Mouse (Mus musculus): Measurements from ENCODE around the gene C3. TPM values are rescaled to one million over a fixed set of nuclear protein-coding genes. Genes with fewer than 3 reads are reported as not detected.

C3 gene
- polyA plus RNA-seq (2015; fragmentation: Nextera tagmentation; extraction: Ambion mirVana), result 0.18 and 0.53 TPM in 2 replicates

- WGBS, result 71% methylated on average over 3 of the region's 3 CpGs
- H3K9ac ChIP-seq, result no peak within 1 kb of the TSS
- H3K9me3 ChIP-seq (replicated peaks), result no peaks in the 10 kb centered on the region
- H3K4me3 ChIP-seq, result no peak within 1 kb of the TSS
- no peak for ATAC-seq
- H3K4me1 ChIP-seq, result no peaks in the 10 kb centered on the region
- no peaks in the 10 kb centered on the region for H3K36me3 ChIP-seq (ENCODE audit: poor library complexity, severe bottlenecking)
- no peak within 1 kb of the TSS for H3K4me2 ChIP-seq
- no peak within 1 kb of the TSS for H3K27ac ChIP-seq
- H3K27me3 ChIP-seq, result no peaks in the 10 kb centered on the region
Measured at GRCm38 (mm10) chr17:57228014-57228413, at the start of gene C3. TSS of gene C3 (minus strand) at chr17:57228136.

GRCm38 (mm10) chr17:57276634-57277121, 48.7 kb upstream of the C3 start:
- Histone ChIP-seq H3K4me2 (peak overlapping the region; percentile 65), H3K4me1 (peaks cover 22% of the 10 kb centered on the region), H3K27ac (no peak overlapping the region), H3K9ac (0 out of 2 replicates have a peak overlapping the region, but pooled peaks have one; percentile 41), H3K36me3 (ENCODE audit: poor library complexity, severe bottlenecking) (no peaks in the 10 kb centered on the region), H3K9me3 (replicated peaks) (no peaks in the 10 kb centered on the region), H3K27me3 (peaks cover 51% of the 10 kb centered on the region), H3K4me3 (peak overlapping the region; percentile 45)
- ATAC-seq, result peak; percentile 70
- under 1% methylated on average over 20 of the region's 20 CpGs for WGBS

- peaks cover 22% of the 10 kb centered on the region for H3K4me1 ChIP-seq
- no peaks in the 10 kb centered on the region for H3K9me3 ChIP-seq (replicated peaks)
- peak overlapping the region; percentile 45 for H3K4me3 ChIP-seq
- ATAC-seq, result peak; percentile 11; the same call in 1 of the 2 replicates
- WGBS, result 3% methylated on average over 13 of the region's 13 CpGs
- H3K27ac ChIP-seq, result no peak overlapping the region
- no peaks in the 10 kb centered on the region for H3K36me3 ChIP-seq (ENCODE audit: poor library complexity, severe bottlenecking)
- H3K9ac ChIP-seq, result peak overlapping the region; percentile 41; the same call in 1 of the 2 replicates
- peak overlapping the region; percentile 65 for H3K4me2 ChIP-seq
- peaks cover 54% of the 10 kb centered on the region for H3K27me3 ChIP-seq
Measured at GRCm38 (mm10) chr17:57275997-57276351, 48.0 kb upstream of the C3 start.

GRCm38 (mm10) chr17:57275111-57275996, 47.4 kb upstream of the C3 start:
- 1% methylated on average over 44 of the region's 53 CpGs for WGBS
- peak; percentile 77 for ATAC-seq

GRCm38 (mm10) chr17:57274686-57275085, 46.8 kb upstream of the C3 start:
- H3K36me3 ChIP-seq (ENCODE audit: poor library complexity, severe bottlenecking), result no peaks in the 10 kb centered on the region
- H3K4me1 ChIP-seq, result peaks cover 22% of the 10 kb centered on the region
- peak; percentile 3 for ATAC-seq
- H3K27ac ChIP-seq, result no peak overlapping the region
- H3K27me3 ChIP-seq, result peaks cover 55% of the 10 kb centered on the region
- H3K9ac ChIP-seq, result 0 out of 2 replicates have a peak overlapping the region, but pooled peaks have one; percentile 34
- no peaks in the 10 kb centered on the region for H3K9me3 ChIP-seq (replicated peaks)
- 6% methylated on average over 15 of the region's 15 CpGs for whole genome bisulfite sequencing
- H3K4me2 ChIP-seq, result peak overlapping the region; percentile 65
- H3K4me3 ChIP-seq, result peak overlapping the region; percentile 45

More at GRCm38 (mm10) chr17:57275111-57275996, 47.4 kb upstream of the C3 start:
- Histone ChIP-seq H3K27me3 (peaks cover 55% of the 10 kb centered on the region), H3K36me3 (ENCODE audit: poor library complexity, severe bottlenecking) (no peaks in the 10 kb centered on the region), H3K9ac (0 out of 2 replicates have a peak overlapping the region, but pooled peaks have one; percentile 41), H3K4me2 (peak overlapping the region; percentile 65), H3K9me3 (replicated peaks) (no peaks in the 10 kb centered on the region), H3K4me3 (peak overlapping the region; percentile 45), H3K4me1 (peaks cover 22% of the 10 kb centered on the region), H3K27ac (no peak overlapping the region)

- Histone ChIP-seq H3K27me3 (peaks cover 52% of the 10 kb centered on the region), H3K4me1 (peaks cover 22% of the 10 kb centered on the region), H3K36me3 (ENCODE audit: poor library complexity, severe bottlenecking) (no peaks in the 10 kb centered on the region), H3K4me3 (no peak overlapping the region), H3K27ac (no peak overlapping the region), H3K9ac (no peak overlapping the region), H3K4me2 (no peak overlapping the region), H3K9me3 (replicated peaks) (no peaks in the 10 kb centered on the region)
- ATAC-seq, result no peak
- WGBS, result 46% methylated on average over 7 of the region's 7 CpGs
Measured at GRCm38 (mm10) chr17:57273846-57274245, 45.9 kb upstream of the C3 start.

GRCm38 (mm10) chr17:57271301-57271700, 43.4 kb upstream of the C3 start:
- Histone ChIP-seq H3K27me3 (peaks cover 48% of the 10 kb centered on the region), H3K9ac (no peak overlapping the region), H3K4me3 (no peak overlapping the region), H3K4me1 (peaks cover 16% of the 10 kb centered on the region), H3K36me3 (ENCODE audit: poor library complexity, severe bottlenecking) (no peaks in the 10 kb centered on the region), H3K9me3 (replicated peaks) (no peaks in the 10 kb centered on the region), H3K27ac (no peak overlapping the region), H3K4me2 (no peak overlapping the region)
- no peak for ATAC-seq
- WGBS, result 68% methylated on average over 9 of the region's 9 CpGs

GRCm38 (mm10) chr17:57267556-57268126, 39.7 kb upstream of the C3 start:
- no peaks in the 10 kb centered on the region for H3K9me3 ChIP-seq (replicated peaks)
- no peak overlapping the region for H3K4me2 ChIP-seq
- H3K36me3 ChIP-seq (ENCODE audit: poor library complexity, severe bottlenecking), result peaks cover 11% of the 10 kb centered on the region; the same call in 1 of the 2 replicates
- no peak overlapping the region for H3K4me3 ChIP-seq
- H3K9ac ChIP-seq, result no peak overlapping the region
- WGBS, result 92% methylated on average over 6 of the region's 6 CpGs
- peaks cover 13% of the 10 kb centered on the region for H3K27me3 ChIP-seq
- ATAC-seq, result no peak
- H3K4me1 ChIP-seq, result 0 out of 2 replicates have a peak, but pooled peaks cover 3% of the 10 kb centered on the region
- H3K27ac ChIP-seq, result no peak overlapping the region

- H3K27ac ChIP-seq, result no peak overlapping the region
- H3K4me2 ChIP-seq, result no peak overlapping the region
- H3K27me3 ChIP-seq, result no peaks in the 10 kb centered on the region
- H3K36me3 ChIP-seq (ENCODE audit: poor library complexity, severe bottlenecking), result peaks cover 34% of the 10 kb centered on the region
- no peak overlapping the region for H3K4me3 ChIP-seq
- H3K9ac ChIP-seq, result no peak overlapping the region
- 0 out of 2 replicates have a peak, but pooled peaks cover 3% of the 10 kb centered on the region for H3K4me1 ChIP-seq
- WGBS, result 26% methylated on average over 21 of the region's 22 CpGs
- peak; percentile 57 for ATAC-seq
- no peaks in the 10 kb centered on the region for H3K9me3 ChIP-seq (replicated peaks)
Measured at GRCm38 (mm10) chr17:57264972-57265945, 37.3 kb upstream of the C3 start.

GRCm38 (mm10) chr17:57264164-57264563, 36.2 kb upstream of the C3 start:
- H3K9ac ChIP-seq, result no peak overlapping the region
- no peak; the same call in 1 of the 2 replicates for ATAC-seq
- no peaks in the 10 kb centered on the region for H3K27me3 ChIP-seq
- no peak overlapping the region for H3K4me3 ChIP-seq
- H3K4me1 ChIP-seq, result 0 out of 2 replicates have a peak, but pooled peaks cover 3% of the 10 kb centered on the region
- no peaks in the 10 kb centered on the region for H3K9me3 ChIP-seq (replicated peaks)
- H3K27ac ChIP-seq, result no peak overlapping the region
- no peak overlapping the region for H3K4me2 ChIP-seq
- H3K36me3 ChIP-seq (ENCODE audit: poor library complexity, severe bottlenecking), result peaks cover 45% of the 10 kb centered on the region
- 91% methylated on average over 2 of the region's 2 CpGs for WGBS

GRCm38 (mm10) chr17:57262901-57263550, 35.1 kb upstream of the C3 start:
- no peak for ATAC-seq
- peaks cover 56% of the 10 kb centered on the region for H3K36me3 ChIP-seq (ENCODE audit: poor library complexity, severe bottlenecking)
- no peak overlapping the region for H3K4me3 ChIP-seq
- H3K27ac ChIP-seq, result no peak overlapping the region
- no peak overlapping the region for H3K4me2 ChIP-seq
- H3K27me3 ChIP-seq, result no peaks in the 10 kb centered on the region
- no peak overlapping the region for H3K9ac ChIP-seq
- H3K4me1 ChIP-seq, result 0 out of 2 replicates have a peak, but pooled peaks cover 3% of the 10 kb centered on the region
- no peaks in the 10 kb centered on the region for H3K9me3 ChIP-seq (replicated peaks)
- 93% methylated on average over 17 of the region's 17 CpGs for WGBS
